Mouse (Mus musculus) liver, adult 2 months (tissue): ENCODE results near the gene Elmod3. TPM values are rescaled to one million over a fixed set of nuclear protein-coding genes. Genes with fewer than 3 reads are reported as not detected.

ENCODE experiments used
- DNase-seq: peaks from one replicate; pipeline ENCODE4 v3.0.0-alpha.2; 2011; ENCODE audit warnings: low read depth, low spot score; ENCODE audit errors: extremely low read depth
- H3K27ac ChIP-seq: fragments of 200-500 bp; replicated peaks from 2 replicates; pipeline ENCODE4 v1.5.1; 2012; ENCODE audit warnings: low read depth, mild to moderate bottlenecking, control low read depth, inconsistent platforms, low read length; ENCODE audit not compliant: insufficient read depth
- H3K27me3 ChIP-seq: fragments of 200-500 bp; 2 replicates; pipeline ENCODE4 v1.6.1; 2012; ENCODE audit warnings: mild to moderate bottlenecking, moderate library complexity, low read length, inconsistent platforms; ENCODE audit not compliant: control insufficient read depth, insufficient read depth
- H3K36me3 ChIP-seq: fragments of 200-500 bp; 2 replicates; pipeline ENCODE4 v1.6.1; 2012; ENCODE audit warnings: low read length, inconsistent platforms; ENCODE audit not compliant: control insufficient read depth, insufficient read depth
- H3K4me1 ChIP-seq: fragments of 200-500 bp; 2 replicates; pipeline ENCODE4 v1.6.1; 2011; ENCODE audit warnings: low read length; ENCODE audit not compliant: control insufficient read depth, insufficient read depth
- H3K4me3 ChIP-seq: fragments of 200-500 bp; 2 replicates; pipeline ENCODE4 v1.5.1; 2011; ENCODE audit warnings: low read depth, mild to moderate bottlenecking, control low read depth, low read length, moderate library complexity; ENCODE audit not compliant: insufficient read depth
- H3K79me2 ChIP-seq: fragments of 200-500 bp; 2 replicates; pipeline ENCODE4 v1.6.1; 2012; ENCODE audit warnings: inconsistent platforms, mild to moderate bottlenecking, low read length, moderate library complexity; ENCODE audit not compliant: control insufficient read depth, insufficient read depth
- H3K9ac ChIP-seq: fragments of 200-500 bp; 2 replicates; pipeline ENCODE4 v1.6.1; 2012; ENCODE audit warnings: low read depth, mild to moderate bottlenecking, control low read depth, inconsistent platforms, low read length
- CTCF ChIP-seq: fragments of 200-500 bp; IDR thresholded peaks from 2 replicates; pipeline ENCODE4 v1.5.1; 2011; ENCODE audit warnings: low read depth, low read length, control low read depth
- POLR2A ChIP-seq: fragments of 200-500 bp; IDR thresholded peaks from 2 replicates; pipeline ENCODE4 v1.6.1; 2011; ENCODE audit warnings: low read length, control low read depth; ENCODE audit not compliant: insufficient read depth; ENCODE audit errors: extremely low read depth
- WGBS: fragments of 180-500 bp; shearing (Covaris S2); methylation state at CpG from one replicate; pipeline ENCODE4 v1.1.7; 2018; 5-methylcytosine and 5-hydroxymethylcytosine counted together
- polyA plus RNA-seq: library from polyadenylated mRNA; depleted of rRNA; stranded (reverse); fragments of >200 nt; gene quantifications from 2 replicates; pipeline ENCODE4 v1.2.3, GENCODE M21; 2012
- total RNA-seq: library from RNA; depleted of rRNA; stranded (reverse); fragments of >200 nt; gene quantifications from 2 replicates; pipeline ENCODE4 v1.2.3, GENCODE M21; 2014

Gene Elmod3
- total and polyA plus RNA-seq, 2 experiments: 7.6 to 14.7 TPM

- Histone ChIP-seq H3K4me3 (no peak overlapping the region), H3K4me1 (peaks cover 20% of the 10 kb centered on the region), H3K36me3 (peaks cover 81% of the 10 kb centered on the region), H3K27ac (peak overlapping the region; percentile 42), H3K27me3 (no peaks in the 10 kb centered on the region), H3K9ac (no peak overlapping the region), H3K79me2 (peaks cover 3% of the 10 kb centered on the region; the same call in 1 of the 2 replicates)
- DNase-seq: peak; percentile 82
- TF ChIP-seq CTCF: no peak
- no peak for TF ChIP-seq POLR2A
- 23% methylated on average over 5 of the region's 5 CpGs for WGBS
Measured at GRCm38 (mm10) chr6:72607676-72608075, 9.5 kb upstream of the Elmod3 start.

- H3K4me3 ChIP-seq: no peak overlapping the region
- H3K9ac ChIP-seq: no peak overlapping the region
- no peak for TF ChIP-seq POLR2A
- TF ChIP-seq CTCF: no peak
- H3K36me3 ChIP-seq: peaks cover 83% of the 10 kb centered on the region
- no peak for DNase-seq
- H3K4me1 ChIP-seq: peaks cover 20% of the 10 kb centered on the region
- H3K27ac ChIP-seq: no peak overlapping the region
- H3K79me2 ChIP-seq: peaks cover 3% of the 10 kb centered on the region; the same call in 1 of the 2 replicates
- H3K27me3 ChIP-seq: no peaks in the 10 kb centered on the region
- 53% methylated on average over 4 of the region's 4 CpGs for WGBS
Measured at GRCm38 (mm10) chr6:72607060-72607459, 8.8 kb upstream of the Elmod3 start.

GRCm38 (mm10) chr6:72604066-72604465, 5.9 kb upstream of the Elmod3 start:
- no peaks in the 10 kb centered on the region for H3K27me3 ChIP-seq
- no peak overlapping the region for H3K4me3 ChIP-seq
- no peak overlapping the region for H3K9ac ChIP-seq
- no peak for DNase-seq
- peaks cover 18% of the 10 kb centered on the region for H3K4me1 ChIP-seq
- WGBS: 92% methylated on average over 2 of the region's 2 CpGs
- TF ChIP-seq POLR2A (no peak), CTCF (no peak)
- peaks cover 61% of the 10 kb centered on the region for H3K36me3 ChIP-seq
- peaks cover 3% of the 10 kb centered on the region; the same call in 1 of the 2 replicates for H3K79me2 ChIP-seq
- no peak overlapping the region for H3K27ac ChIP-seq

- Histone ChIP-seq H3K9ac (no peak overlapping the region), H3K27ac (no peak overlapping the region; the same call in 1 of the 2 replicates), H3K4me1 (peaks cover 15% of the 10 kb centered on the region), H3K4me3 (no peak overlapping the region), H3K36me3 (peaks cover 46% of the 10 kb centered on the region), H3K79me2 (peaks cover 3% of the 10 kb centered on the region; the same call in 1 of the 2 replicates), H3K27me3 (no peaks in the 10 kb centered on the region)
- 14% methylated on average over 1 of the region's 1 CpGs for WGBS
- peak; percentile 83 for DNase-seq
- TF ChIP-seq POLR2A: no peak
- TF ChIP-seq CTCF: peak; percentile 94
Measured at GRCm38 (mm10) chr6:72601732-72602131, 3.5 kb upstream of the Elmod3 start.

- Histone ChIP-seq H3K9ac (peak overlapping the region; percentile 6; the same call in 1 of the 2 replicates), H3K4me1 (peaks cover 14% of the 10 kb centered on the region), H3K79me2 (peaks cover 3% of the 10 kb centered on the region; the same call in 1 of the 2 replicates), H3K27me3 (no peaks in the 10 kb centered on the region), H3K36me3 (peaks cover 41% of the 10 kb centered on the region), H3K4me3 (no peak overlapping the region), H3K27ac (peak overlapping the region; percentile 96; the same call in 1 of the 2 replicates)
- TF ChIP-seq CTCF: no peak
- TF ChIP-seq POLR2A: no peak
- DNase-seq: no peak
- 89% methylated on average over 12 of the region's 12 CpGs for WGBS
Measured at GRCm38 (mm10) chr6:72600771-72601170, 2.6 kb upstream of the Elmod3 start.

- 29% methylated on average over 6 of the region's 6 CpGs for whole genome bisulfite sequencing
- Histone ChIP-seq H3K36me3 (peaks cover 36% of the 10 kb centered on the region), H3K27ac (peak overlapping the region; percentile 96), H3K27me3 (no peaks in the 10 kb centered on the region), H3K4me3 (no peak overlapping the region), H3K9ac (peak overlapping the region; percentile 77; the same call in 1 of the 2 replicates), H3K79me2 (peaks cover 6% of the 10 kb centered on the region; the same call in 1 of the 2 replicates), H3K4me1 (peaks cover 14% of the 10 kb centered on the region)
- TF ChIP-seq CTCF: no peak
- 0 out of 2 replicates have a peak, but pooled peaks have one; percentile 18 for TF ChIP-seq POLR2A
- DNase-seq: peak; percentile 78
Measured at GRCm38 (mm10) chr6:72600216-72600615, 2.0 kb upstream of the Elmod3 start.
